9 mouse cellular contexts compared by ENCODE assay signal in the genomic region with DNA sequence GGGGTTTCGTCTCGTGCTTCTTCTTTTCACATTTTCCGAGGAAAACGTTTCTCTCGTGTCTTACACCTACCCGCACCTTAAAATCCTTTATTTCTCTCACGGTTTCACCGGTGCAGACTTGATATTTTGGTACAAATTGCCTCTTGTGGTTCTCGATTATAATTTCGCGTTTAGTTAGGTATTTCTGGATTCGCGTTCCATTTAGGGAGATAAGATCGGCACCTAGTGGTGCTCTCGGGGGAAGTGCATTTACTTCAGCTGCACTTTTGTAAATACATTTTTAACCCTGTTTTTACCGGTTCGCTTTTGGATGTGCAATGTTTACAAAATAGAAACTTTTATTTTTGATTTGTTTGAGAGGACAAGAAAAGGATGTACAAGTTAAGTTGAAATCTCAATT. TPM values are rescaled to one million over a fixed set of nuclear protein-coding genes. Genes with fewer than 3 reads are reported as not detected.
A peak's percentile ranks its signal among the peaks of the same experiment; 100 is the strongest.
DNase-seq lines count a peak whose midpoint lies in the region; ATAC-seq lines count a peak whose summit lies in the region.
"Had no signal": no experiment of that assay in that cellular context is flagged by ENCODE, and none has a peak within 500 bp of the region (broad histone marks: within the 10 kb centered on the region; RNA-seq: fewer than 3 reads in every experiment).

No protein-coding gene starts in this region.

- ATAC-seq in heart, embryonic 12.5 days (ENCODE audit: insufficient number of reproducible peaks, low FRiP score): no peak
- peak; percentile 9 for ATAC-seq in activated CD4-positive, CD25-positive, alpha-beta regulatory T cell, adult 4 months
- ATAC-seq in hindbrain, embryonic 13.5 days (ENCODE audit: low FRiP score): no peak
- no peak for ATAC-seq in midbrain, embryonic 12.5 days (ENCODE audit: low FRiP score, low read depth)

- WGBS in heart, embryonic 12.5 days: 2% methylated on average over 17 of the region's 17 CpGs
- 3% methylated on average over 17 of the region's 17 CpGs for WGBS in hindbrain, embryonic 13.5 days
- WGBS in midbrain, embryonic 12.5 days: 4% methylated on average over 17 of the region's 17 CpGs

- H3K9ac ChIP-seq in heart, embryonic 12.5 days: peak overlapping the region; percentile 54; the same call in 1 of the 2 replicates
- H3K9ac ChIP-seq in hindbrain, embryonic 13.5 days: 0 out of 2 replicates have a peak overlapping the region, but pooled peaks have one; percentile 30
- H3K9ac ChIP-seq in midbrain, embryonic 12.5 days (replicated peaks): peak overlapping the region; percentile 41; the same call in 1 of the 2 replicates

- H3K4me2 ChIP-seq in heart, embryonic 12.5 days: peak overlapping the region; percentile 55
- peak overlapping the region; percentile 35 for H3K4me2 ChIP-seq in hindbrain, embryonic 13.5 days
- peak overlapping the region; percentile 44 for H3K4me2 ChIP-seq in midbrain, embryonic 12.5 days (replicated peaks)

- H3K4me3 ChIP-seq in heart, embryonic 12.5 days: peak overlapping the region; percentile 75
- peak overlapping the region; percentile 54 for H3K4me3 ChIP-seq in hindbrain, embryonic 13.5 days
- H3K4me3 ChIP-seq in midbrain, embryonic 12.5 days: peak overlapping the region; percentile 62

- H3K36me3 ChIP-seq in heart, embryonic 12.5 days: peaks cover 12% of the 10 kb centered on the region
- peaks cover 12% of the 10 kb centered on the region; the same call in 1 of the 2 replicates for H3K36me3 ChIP-seq in hindbrain, embryonic 13.5 days
- peaks cover 15% of the 10 kb centered on the region for H3K36me3 ChIP-seq in midbrain, embryonic 12.5 days

- H3K27me3 ChIP-seq in heart, embryonic 12.5 days (replicated peaks): no peaks in the 10 kb centered on the region
- H3K27me3 ChIP-seq in hindbrain, embryonic 13.5 days: no peaks in the 10 kb centered on the region
- H3K27me3 ChIP-seq in midbrain, embryonic 12.5 days: no peaks in the 10 kb centered on the region
- H3K27me3 ChIP-seq: CH12.LX had no signal

- H3K4me1 ChIP-seq in heart, embryonic 12.5 days (replicated peaks): peaks cover 14% of the 10 kb centered on the region
- H3K4me1 ChIP-seq in hindbrain, embryonic 13.5 days (replicated peaks): peaks cover 7% of the 10 kb centered on the region
- peaks cover 6% of the 10 kb centered on the region; the same call in 1 of the 2 replicates for H3K4me1 ChIP-seq in midbrain, embryonic 12.5 days

- intact Hi-C loops in heart, postnatal 36 days (cut with DNase I): loop anchor here (1.0 to 2.0 kb wide), 2 partner anchors 13 to 36 kb away; no protein-coding TSS in a partner anchor

- DNase-seq in heart, postnatal 36 days: no peak
- no peak for DNase-seq in layer of hippocampus, adult 9-10 months (ENCODE audit: low spot score)
- no peak for DNase-seq in frontal cortex, postnatal 14 days (ENCODE audit: low spot score in 2 of 2)
- DNase-seq in cerebellum, postnatal 4 days (ENCODE audit: low spot score in 2 of 2): no peak

- H3K9me3 ChIP-seq in heart, embryonic 12.5 days (replicated peaks): peaks cover 8% of the 10 kb centered on the region
- peaks cover 10% of the 10 kb centered on the region; the same call in 1 of the 2 replicates for H3K9me3 ChIP-seq in hindbrain, embryonic 13.5 days
- H3K9me3 ChIP-seq in midbrain, embryonic 12.5 days: peaks cover 16% of the 10 kb centered on the region

- peak overlapping the region; percentile 99 for H3K27ac ChIP-seq in heart, embryonic 12.5 days (ENCODE audit: poor library complexity, severe bottlenecking)
- H3K27ac ChIP-seq in hindbrain, embryonic 13.5 days: peak overlapping the region; percentile 97
- peak overlapping the region; percentile 97 for H3K27ac ChIP-seq in midbrain, embryonic 12.5 days (replicated peaks)

RNA-seq across cellular contexts. Expression of gene Atf7ip, which starts 13.3 kb away (rescaled TPM):
- 51.0 and 51.5 TPM in 2 replicates for polyA plus RNA-seq in heart, embryonic 12.5 days (2016; fragmentation: Nextera tagmentation; extraction: Ambion mirVana)
- 10 to 100 TPM; 78.1 to 88.5 TPM for total RNA-seq in heart, postnatal 36 days (2021)
- polyA plus RNA-seq in activated CD4-positive, CD25-positive, alpha-beta regulatory T cell, adult 4 months (2017; shearing (Covaris generic)): 10 to 100 TPM; 72.8 to 79.5 TPM
- polyA plus RNA-seq in hindbrain, embryonic 13.5 days (2015; fragmentation: Nextera tagmentation; extraction: Ambion mirVana): 43.3 and 43.5 TPM in 2 replicates
- polyA plus RNA-seq in midbrain, embryonic 12.5 days (2016; fragmentation: Nextera tagmentation; extraction: Ambion mirVana): 61.4 TPM in 2 replicates
